Comparison of ENCODE assay signal across 16 mouse cellular contexts in the genomic region with DNA sequence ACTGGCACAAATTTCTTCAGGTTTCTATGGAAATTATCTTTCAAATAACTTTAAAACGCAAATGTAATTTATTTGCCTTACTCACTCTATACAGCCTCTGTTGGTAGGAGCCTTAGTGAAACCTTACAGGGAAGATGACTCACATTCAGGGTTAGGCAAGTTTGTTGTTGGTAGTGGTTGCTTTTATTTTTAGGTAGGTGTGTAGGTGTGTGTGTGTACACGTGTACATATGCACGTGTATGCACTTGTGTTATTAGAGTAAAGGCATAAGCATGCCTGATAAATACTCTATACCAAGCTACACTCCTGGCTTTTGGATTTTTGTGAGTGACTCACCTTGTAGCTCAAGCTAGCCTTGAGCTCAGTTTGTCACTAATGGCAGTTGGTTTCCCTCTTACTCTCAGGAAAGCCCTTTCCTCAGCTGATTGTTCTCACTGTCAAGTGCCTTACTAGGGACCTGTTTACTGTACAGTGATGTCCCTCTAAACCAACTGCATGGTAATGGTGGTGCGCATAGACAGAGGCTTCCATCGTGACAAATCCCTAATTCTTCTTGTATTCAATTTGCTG.
"Had no signal": no experiment of that assay in that cellular context is flagged by ENCODE, and none has a peak within 500 bp of the region (broad histone marks: within the 10 kb centered on the region; RNA-seq: fewer than 3 reads in every experiment).

No protein-coding gene starts in this region.

- H3K4me2 ChIP-seq: limb, embryonic 13.5 days; liver, embryonic 11.5 days; liver, embryonic 15.5 days; midbrain, embryonic 11.5 days; midbrain, embryonic 15.5 days; neural tube, embryonic 12.5 days had no signal

- H3K27me3 ChIP-seq: limb, embryonic 13.5 days; liver, embryonic 15.5 days; megakaryocyte, embryonic 14.5 days; midbrain, embryonic 15.5 days; neural tube, embryonic 12.5 days had no signal

- H3K9me3 ChIP-seq: limb, embryonic 13.5 days; liver, embryonic 15.5 days; megakaryocyte, embryonic 14.5 days; midbrain, embryonic 15.5 days; neural tube, embryonic 12.5 days had no signal

- DNase-seq: kidney, adult 8-10 months; kidney, postnatal 36 days; left cerebral cortex, postnatal 4 days; lung, adult 2 months; lung, postnatal 4 days; right cerebral cortex, postnatal 14 days; thymus, postnatal 4 days had no signal

- H3K36me3 ChIP-seq: liver, embryonic 15.5 days; midbrain, embryonic 15.5 days; neural tube, embryonic 12.5 days had no signal

- ATAC-seq: lung, postnatal 0 days; midbrain, embryonic 15.5 days had no signal

- H3K4me3 ChIP-seq: layer of hippocampus, adult 2 months; limb, embryonic 13.5 days; liver, embryonic 15.5 days; midbrain, embryonic 15.5 days; neural tube, embryonic 12.5 days had no signal

- H3K4me1 ChIP-seq: midbrain, embryonic 15.5 days; neural tube, embryonic 12.5 days had no signal

- H3K27ac ChIP-seq: layer of hippocampus, adult 2 months; limb, embryonic 13.5 days; liver, embryonic 15.5 days; midbrain, embryonic 15.5 days; neural tube, embryonic 12.5 days had no signal

- H3K9ac ChIP-seq: limb, embryonic 13.5 days; liver, embryonic 15.5 days; midbrain, embryonic 15.5 days; neural tube, embryonic 12.5 days had no signal
